Mouse (Mus musculus) cerebellum, adult 11-12 months (tissue): ENCODE results near the gene Vangl1.

ENCODE experiments used
- DNase-seq: peaks from one replicate; pipeline ENCODE4 v3.0.0; 2022

Vangl1 gene

GRCm38 (mm10) chr3:102140606-102141005, 63.9 kb downstream of the Vangl1 start:
- DNase-seq: no peak

DNA sequence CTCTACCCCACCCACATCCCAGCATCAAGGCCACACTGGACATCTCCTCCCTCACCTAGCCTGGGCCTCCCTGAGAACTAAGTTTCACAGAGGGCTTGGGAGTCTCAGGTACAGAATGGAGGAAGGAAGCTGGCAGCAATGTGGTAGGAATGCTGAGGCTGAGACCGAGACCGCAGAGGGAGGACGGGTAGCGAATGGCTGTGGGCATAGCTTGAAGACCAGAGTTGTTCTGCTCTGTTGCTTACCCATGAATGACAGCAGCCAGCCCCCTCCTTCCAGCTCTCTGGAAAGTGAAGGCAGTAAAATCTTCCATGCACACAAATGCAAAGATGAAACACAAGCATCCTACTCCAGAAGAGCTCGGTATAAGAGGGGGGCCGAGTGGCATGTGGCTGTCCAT, 65.6 kb downstream of the Vangl1 start:
- no peak for DNase-seq

DNA sequence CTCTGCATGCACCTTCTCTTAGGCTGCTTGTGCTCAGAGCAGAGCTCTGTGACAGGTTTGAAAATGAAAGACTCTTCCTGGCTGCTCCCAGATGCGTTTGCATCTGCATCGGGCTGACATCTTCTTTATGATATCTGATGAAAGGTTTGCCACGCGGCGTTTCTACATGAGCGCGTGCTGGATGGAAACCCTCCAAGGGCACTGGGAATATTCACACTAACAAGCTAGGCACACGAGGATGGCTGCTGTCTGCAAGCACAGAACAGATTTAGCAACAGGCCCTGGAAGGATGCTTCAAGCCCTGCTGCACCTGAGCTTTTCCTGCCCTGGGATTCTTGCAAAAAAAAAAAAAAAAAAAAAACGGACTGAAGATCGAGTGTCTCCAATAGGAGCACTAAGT, 67.3 kb downstream of the Vangl1 start:
- DNase-seq: no peak

DNA sequence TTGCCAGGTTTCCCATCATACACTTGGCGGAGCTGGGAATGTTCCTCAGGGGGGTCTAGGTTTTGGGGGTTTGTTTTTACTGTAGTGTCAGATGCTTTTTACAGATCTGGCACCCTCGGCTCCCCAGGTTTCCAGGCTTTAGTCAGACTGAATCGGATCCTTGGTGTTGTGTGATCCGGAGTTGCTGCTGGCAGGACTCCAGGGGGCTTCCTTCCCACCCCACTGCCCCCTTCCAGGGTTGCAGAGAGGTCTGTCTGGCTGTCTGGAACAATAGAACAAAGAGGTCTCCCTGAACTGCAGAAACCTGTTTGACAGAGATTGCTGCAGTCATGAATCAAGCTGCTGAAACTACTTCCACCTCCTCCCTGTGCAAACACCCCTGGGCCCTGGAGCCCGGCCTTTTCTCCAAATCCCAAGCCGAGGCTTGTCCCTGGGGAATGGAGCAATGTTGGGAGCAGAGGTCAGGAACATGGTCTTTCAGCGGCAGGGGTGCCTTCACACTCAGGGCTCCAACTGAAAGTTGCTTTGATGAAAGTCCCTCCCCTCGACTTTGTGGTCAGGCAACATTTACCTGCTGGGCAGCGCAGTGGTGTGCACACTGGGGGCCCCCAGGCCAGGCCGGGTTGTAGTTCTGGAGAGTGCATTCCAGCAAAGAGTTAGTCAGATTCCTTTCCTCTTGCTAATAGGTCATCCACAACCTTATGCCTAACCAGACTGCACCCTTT, 68.9 kb downstream of the Vangl1 start:
- DNase-seq: no peak

- no peak for DNase-seq
These were observed 72.7 kb downstream of the Vangl1 start for GRCm38 (mm10) chr3:102131627-102132324.

DNA sequence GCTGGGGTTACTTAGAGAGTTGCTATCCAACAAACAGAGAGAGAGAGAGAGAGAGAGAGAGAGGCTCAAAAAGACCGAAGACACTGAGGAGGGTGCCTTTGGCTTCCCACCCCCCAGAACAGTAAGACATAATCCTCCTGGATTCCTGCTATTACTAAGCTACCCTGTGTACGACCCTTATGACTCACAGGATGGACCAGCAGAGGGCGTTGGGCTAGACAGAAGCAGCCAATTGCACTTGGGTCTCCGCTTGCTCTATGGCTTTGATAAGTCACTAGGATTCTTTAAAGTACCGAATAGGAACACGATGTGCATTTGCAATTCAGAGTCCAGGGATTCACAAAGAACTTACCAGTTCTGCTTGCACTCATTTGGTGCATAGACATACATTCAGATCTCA, 74.0 kb downstream of the Vangl1 start:
- no peak for DNase-seq

GRCm38 (mm10) chr3:102128242-102128641, 76.3 kb downstream of the Vangl1 start:
- DNase-seq: no peak

- DNase-seq: no peak
These were observed 77.4 kb downstream of the Vangl1 start for GRCm38 (mm10) chr3:102127114-102127513.

GRCm38 (mm10) chr3:102125546-102125945, 78.9 kb downstream of the Vangl1 start:
- DNase-seq: peak; percentile 26

- no peak for DNase-seq
These were observed 80.8 kb downstream of the Vangl1 start for GRCm38 (mm10) chr3:102123654-102124053.

- no peak for DNase-seq
These were observed 82.4 kb downstream of the Vangl1 start for GRCm38 (mm10) chr3:102122046-102122445.

- DNase-seq: no peak
These were observed 83.5 kb downstream of the Vangl1 start for GRCm38 (mm10) chr3:102120947-102121346.

- DNase-seq: no peak
These were observed 92.4 kb downstream of the Vangl1 start for GRCm38 (mm10) chr3:102111979-102112599.

DNA sequence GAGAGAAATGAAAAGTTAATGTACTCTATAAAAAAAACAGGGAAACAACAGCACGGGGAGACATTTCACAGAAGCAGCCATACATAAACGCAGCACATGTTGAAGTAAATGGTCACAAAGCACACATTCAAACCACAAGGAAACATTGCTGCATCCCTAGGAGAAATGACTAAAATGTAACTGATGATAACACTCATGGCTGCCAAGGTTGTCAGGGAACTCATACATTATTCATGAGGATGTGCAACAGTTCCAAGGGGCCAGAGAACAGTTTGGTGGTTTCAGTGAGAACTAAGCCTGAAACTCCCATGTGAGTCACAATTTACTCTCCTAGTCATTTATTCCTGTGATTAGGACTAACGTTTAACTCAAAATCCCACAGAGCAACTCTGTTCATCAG, 96.3 kb downstream of the Vangl1 start:
- DNase-seq: no peak

DNA sequence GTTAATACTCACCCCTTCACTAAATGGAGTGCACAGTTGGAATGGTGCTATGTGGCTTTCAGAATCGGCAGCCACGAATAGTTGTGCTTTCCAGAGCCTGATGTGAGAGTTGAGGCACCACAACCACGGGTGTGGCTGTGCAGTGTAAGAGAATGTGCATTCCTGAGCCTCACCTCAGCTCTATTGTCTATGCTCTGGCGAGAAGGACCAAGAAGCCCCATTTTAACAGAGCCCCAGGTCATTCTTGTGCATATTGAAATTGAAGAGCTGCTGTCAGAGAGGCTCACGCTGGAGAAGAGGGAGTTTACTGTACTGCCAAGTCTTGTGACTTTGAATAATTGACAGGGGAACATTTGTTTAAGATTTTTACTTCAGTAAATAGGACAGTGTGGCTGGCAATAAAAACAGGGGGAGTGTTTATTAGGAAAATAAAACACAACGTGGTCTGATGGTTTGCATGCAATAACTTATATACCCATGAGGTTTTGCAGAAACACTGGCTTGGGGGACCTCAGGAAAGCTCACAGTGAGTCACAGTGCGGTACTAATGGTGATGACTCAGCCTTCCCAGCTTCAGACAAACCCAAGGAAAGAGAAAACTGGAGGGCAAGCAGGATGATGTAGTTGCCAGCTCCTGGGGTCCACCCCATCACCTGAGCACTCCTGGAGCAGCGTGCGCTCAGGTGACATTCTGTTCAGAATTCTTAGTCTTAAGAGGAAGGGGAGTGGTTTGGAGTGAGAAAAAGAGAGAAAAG, 100.5 kb downstream of the Vangl1 start:
- no peak for DNase-seq
